Mouse (Mus musculus) layer of hippocampus, postnatal 14 days (tissue): ENCODE measurements around the gene Pih1d1. TPM values are rescaled to one million over a fixed set of nuclear protein-coding genes. Genes with fewer than 3 reads are reported as not detected.

Experiments used
- DNase-seq, 2 experiments: peaks; one replicate each; pipeline ENCODE4 v3.0.0; 2021 to 2022; ENCODE audit warnings: low spot score in 2 of 2, mixed read lengths in 1 of 2
- microRNA-seq, 2 experiments: library from miRNA; unstranded; fragments of <30 nt; microRNA quantifications; one replicate each; pipeline ENCODE4 v1.2.0; 2021
- total RNA-seq, 2 experiments: library from RNA; stranded (reverse); gene quantifications; 2 replicates each; pipeline ENCODE4 v1.2.3; 2021

The Pih1d1 gene
- total RNA-seq, 2 experiments from 2014 or later: 46.1 to 46.5 TPM

- DNase-seq: no peak
Measured at GRCm38 (mm10) chr7:45191803-45192363, 37.8 kb downstream of the Pih1d1 start.

GRCm38 (mm10) chr7:45192585-45193310, 38.6 kb downstream of the Pih1d1 start:
- DNase-seq: no peak

- no peak for DNase-seq
Measured at GRCm38 (mm10) chr7:45193406-45193805, 39.3 kb downstream of the Pih1d1 start.

GRCm38 (mm10) chr7:45193871-45194785, 40.0 kb downstream of the Pih1d1 start:
- DNase-seq: no peak

- no peak for DNase-seq
Measured at GRCm38 (mm10) chr7:45195341-45196175, 41.5 kb downstream of the Pih1d1 start.

- no peak for DNase-seq
Measured at GRCm38 (mm10) chr7:45196176-45196535, 42.1 kb downstream of the Pih1d1 start.

- no peak for DNase-seq
Measured at GRCm38 (mm10) chr7:45196994-45197393, 42.9 kb downstream of the Pih1d1 start.

GRCm38 (mm10) chr7:45198435-45198834, 44.3 kb downstream of the Pih1d1 start:
- peak; percentile 69 to 77 for DNase-seq

- no peak for DNase-seq
Measured at GRCm38 (mm10) chr7:45198961-45199360, 44.9 kb downstream of the Pih1d1 start.

- no peak for DNase-seq
Measured at GRCm38 (mm10) chr7:45202654-45203053, 48.6 kb downstream of the Pih1d1 start.

GRCm38 (mm10) chr7:45204380-45205143, 50.5 kb downstream of the Pih1d1 start, which contains the start of gene Ccdc155:
Ccdc155 (minus strand) TSS chr7:45204892.
- peak; percentile 88 to 94 for DNase-seq

- DNase-seq: no peak
Measured at GRCm38 (mm10) chr7:45208260-45208659, 54.2 kb downstream of the Pih1d1 start.

Small RNA genes within 50 kb of the gene (microRNA-seq; reads per million reads assigned to microRNA genes)
- gene Mir150 (1,054 to 1,069 reads per million in 2 experiments), gene Mir5121 (15.9 to 20.1 reads per million in 2 experiments), gene Mir7055 (2.7 to 4.5 reads per million in 2 experiments)

Other genes with a start within 250 kb of the Pih1d1 start
- 100 to 1,000 TPM; 310 to 327 TPM for gene Ap2a1, start 224.8 kb upstream of the Pih1d1 start, total RNA-seq
- gene Tsks, start 211.1 kb upstream of the Pih1d1 start, total RNA-seq: under 1 TPM in 1 of 2 experiments, not detected in 1; 0.69 TPM
- 100 to 1,000 TPM; 115 to 116 TPM for gene Cpt1c, start 179.5 kb upstream of the Pih1d1 start, total RNA-seq
- 100 to 1,000 TPM; 163 to 195 TPM for gene Prmt1, start 167.7 kb upstream of the Pih1d1 start, total RNA-seq
- gene Irf3, start 156.7 kb upstream of the Pih1d1 start, total RNA-seq: 10 to 100 TPM; 33.8 to 46.5 TPM
- 1 to 10 TPM; 2.0 to 3.9 TPM for gene Bcl2l12, start 155.6 kb upstream of the Pih1d1 start, total RNA-seq
- gene Scaf1, start 137.9 kb upstream of the Pih1d1 start, total RNA-seq: 100 to 1,000 TPM; 153 to 158 TPM
- gene Rras, start 136.3 kb upstream of the Pih1d1 start, total RNA-seq: 10 to 100 TPM; 12.1 to 16.2 TPM
- gene Prr12, start 101.4 kb upstream of the Pih1d1 start, total RNA-seq: 10 to 100 TPM; 67.3 to 67.9 TPM
- gene Nosip, start 91.9 kb upstream of the Pih1d1 start, total RNA-seq: 10 to 100 TPM; 49.2 to 55.4 TPM
- gene Prrg2, start 91.6 kb upstream of the Pih1d1 start, total RNA-seq: 1 to 10 TPM; 5.3 to 7.4 TPM
- gene Rcn3, start 62.1 kb upstream of the Pih1d1 start, total RNA-seq: 10 to 100 TPM; 10.3 to 13.8 TPM
- 10 to 100 TPM; 17.1 to 20.9 TPM for gene Fcgrt, start 50.5 kb upstream of the Pih1d1 start, total RNA-seq
- gene Rps11, start 29.9 kb upstream of the Pih1d1 start, total RNA-seq: 100 to 1,000 TPM; 427 to 461 TPM
- 100 to 1,000 TPM; 736 to 824 TPM for gene Rpl13a, start 25.5 kb upstream of the Pih1d1 start, total RNA-seq
- gene Gm45713, start 18.1 kb upstream of the Pih1d1 start, total RNA-seq: under 1 TPM in 1 of 2 experiments, not detected in 1; 0.39 TPM
- 1 to 10 TPM; 4.5 to 5.8 TPM for gene Flt3l, start 17.9 kb upstream of the Pih1d1 start, total RNA-seq
- gene Aldh16a1, start 281 bp downstream of the Pih1d1 start, total RNA-seq: 10 to 100 TPM; 14.0 to 15.9 TPM
- gene Slc17a7, start 9.6 kb downstream of the Pih1d1 start, total RNA-seq: 1,000 to 10,000 TPM; 1,582 to 1,636 TPM
- under 1 TPM in 1 of 2 experiments, not detected in 1; 0.26 TPM for gene Gfy, start 25.3 kb downstream of the Pih1d1 start, total RNA-seq
- gene Pth2, start 26.7 kb downstream of the Pih1d1 start, total RNA-seq: not detected
- gene Ccdc155, start 50.6 kb downstream of the Pih1d1 start, total RNA-seq: 1 to 10 TPM; 2.0 to 2.7 TPM
- gene Dkkl1, start 57.8 kb downstream of the Pih1d1 start, total RNA-seq: 1 to 10 TPM; 2.6 to 3.3 TPM
- gene Tead2, start 61.5 kb downstream of the Pih1d1 start, total RNA-seq: 10 to 100 TPM in 1 of 2 experiments, 1 to 10 TPM in 1; 6.9 to 11.5 TPM
- gene Cd37, start 84.8 kb downstream of the Pih1d1 start, total RNA-seq: 1 to 10 TPM; 4.0 TPM
- gene Slc6a16, start 86.8 kb downstream of the Pih1d1 start, total RNA-seq: 1 to 10 TPM; 1.4 to 2.3 TPM
- not detected for gene Slc6a21, start 123.2 kb downstream of the Pih1d1 start, total RNA-seq
- gene Trpm4, start 179.5 kb downstream of the Pih1d1 start, total RNA-seq: 10 to 100 TPM; 14.8 to 15.5 TPM
- gene Hrc, start 181.0 kb downstream of the Pih1d1 start, total RNA-seq: under 1 TPM; 0.50 to 0.69 TPM
- 100 to 1,000 TPM; 133 TPM for gene Ppfia3, start 212.7 kb downstream of the Pih1d1 start, total RNA-seq
- 100 to 1,000 TPM; 148 to 157 TPM for gene Lin7b, start 216.3 kb downstream of the Pih1d1 start, total RNA-seq
- gene Snrnp70, start 241.4 kb downstream of the Pih1d1 start, total RNA-seq: 100 to 1,000 TPM; 386 to 456 TPM